Mouse (Mus musculus): ENCODE results near the gene Myh14. TPM values are rescaled to one million over a fixed set of nuclear protein-coding genes. Genes with fewer than 3 reads are reported as not detected.

The Myh14 gene
- polyA plus RNA-seq, 1 experiment from 2014 or later = 1.9 TPM

DNA sequence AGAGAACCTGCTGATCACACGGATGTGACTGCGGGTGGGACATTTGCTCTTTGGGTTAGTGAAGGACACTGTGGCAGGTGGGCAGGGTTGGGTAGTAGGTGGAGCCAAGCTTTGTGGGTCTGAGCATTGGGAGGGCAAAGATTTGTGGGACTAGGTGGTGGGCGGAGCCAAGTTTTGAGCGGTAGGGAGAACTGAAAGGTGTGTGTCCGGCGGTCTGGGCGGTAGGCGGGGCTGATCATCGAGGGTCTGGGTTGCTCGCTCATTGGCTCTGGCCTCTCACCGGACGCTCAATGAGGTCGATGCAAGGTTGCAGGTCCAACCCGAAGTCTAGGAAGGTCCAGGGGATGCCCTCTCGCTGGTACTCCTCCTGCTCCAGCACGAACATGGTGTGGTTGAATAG is 32.0 kb downstream of the Myh14 start:
- H3K9me3 ChIP-seq (ENCODE audit: control insufficient read depth, low read length) = no peaks in the 10 kb centered on the region
- no peak overlapping the region for H3K4me2 ChIP-seq (ENCODE audit: low read depth, severe bottlenecking)
- no peak for ATAC-seq (ENCODE audit: insufficient number of reproducible peaks, low FRiP score, low TSS enrichment, low read depth)
- no peaks in the 10 kb centered on the region for H3K4me1 ChIP-seq (ENCODE audit: control insufficient read depth, insufficient read depth, low read length)
- no peak overlapping the region for H3K27ac ChIP-seq (replicated peaks; ENCODE audit: low read depth, low read length)
- peaks cover 35% of the 10 kb centered on the region for H3K27me3 ChIP-seq (ENCODE audit: control insufficient read depth, insufficient read depth, low read length)
- H3K9ac ChIP-seq (ENCODE audit: low read length) = no peak overlapping the region
- 2% methylated on average over 16 of the region's 16 CpGs for WGBS
- H3K4me3 ChIP-seq (ENCODE audit: low read depth, low read length) = no peak overlapping the region
- H3K36me3 ChIP-seq (ENCODE audit: control insufficient read depth, insufficient read depth, low read length) = no peaks in the 10 kb centered on the region
- DNase-seq (ENCODE audit: low spot score) = no peak

GRCm38 (mm10) chr7:44636684-44637083 is 34.0 kb downstream of the Myh14 start:
- peaks cover 35% of the 10 kb centered on the region for H3K27me3 ChIP-seq (ENCODE audit: control insufficient read depth, insufficient read depth, low read length)
- no peaks in the 10 kb centered on the region for H3K4me1 ChIP-seq (ENCODE audit: control insufficient read depth, insufficient read depth, low read length)
- H3K4me2 ChIP-seq (ENCODE audit: low read depth, severe bottlenecking) = no peak overlapping the region
- no peak overlapping the region for H3K4me3 ChIP-seq (ENCODE audit: low read depth, low read length)
- DNase-seq (ENCODE audit: low spot score) = no peak
- no peak overlapping the region for H3K9ac ChIP-seq (ENCODE audit: low read length)
- ATAC-seq (ENCODE audit: insufficient number of reproducible peaks, low FRiP score, low TSS enrichment, low read depth) = no peak
- no peak overlapping the region for H3K27ac ChIP-seq (replicated peaks; ENCODE audit: low read depth, low read length)
- no peaks in the 10 kb centered on the region for H3K36me3 ChIP-seq (ENCODE audit: control insufficient read depth, insufficient read depth, low read length)
- 84% methylated on average over 9 of the region's 9 CpGs for WGBS
- H3K9me3 ChIP-seq (ENCODE audit: control insufficient read depth, low read length) = no peaks in the 10 kb centered on the region

GRCm38 (mm10) chr7:44633407-44633806 is 37.2 kb downstream of the Myh14 start:
- Histone ChIP-seq H3K4me1 (ENCODE audit: control insufficient read depth, insufficient read depth, low read length) (no peaks in the 10 kb centered on the region), H3K27me3 (ENCODE audit: control insufficient read depth, insufficient read depth, low read length) (peaks cover 4% of the 10 kb centered on the region), H3K9ac (ENCODE audit: low read length) (no peak overlapping the region), H3K4me2 (ENCODE audit: low read depth, severe bottlenecking) (no peak overlapping the region), H3K36me3 (ENCODE audit: control insufficient read depth, insufficient read depth, low read length) (no peaks in the 10 kb centered on the region), H3K27ac (replicated peaks; ENCODE audit: low read depth, low read length) (no peak overlapping the region), H3K9me3 (ENCODE audit: control insufficient read depth, low read length) (no peaks in the 10 kb centered on the region; the same call in 1 of the 2 replicates), H3K4me3 (ENCODE audit: low read depth, low read length) (no peak overlapping the region)
- ATAC-seq (ENCODE audit: insufficient number of reproducible peaks, low FRiP score, low TSS enrichment, low read depth) (no peak), DNase-seq (ENCODE audit: low spot score) (peak; percentile 36)
- WGBS = 16% methylated on average over 15 of the region's 15 CpGs

DNA sequence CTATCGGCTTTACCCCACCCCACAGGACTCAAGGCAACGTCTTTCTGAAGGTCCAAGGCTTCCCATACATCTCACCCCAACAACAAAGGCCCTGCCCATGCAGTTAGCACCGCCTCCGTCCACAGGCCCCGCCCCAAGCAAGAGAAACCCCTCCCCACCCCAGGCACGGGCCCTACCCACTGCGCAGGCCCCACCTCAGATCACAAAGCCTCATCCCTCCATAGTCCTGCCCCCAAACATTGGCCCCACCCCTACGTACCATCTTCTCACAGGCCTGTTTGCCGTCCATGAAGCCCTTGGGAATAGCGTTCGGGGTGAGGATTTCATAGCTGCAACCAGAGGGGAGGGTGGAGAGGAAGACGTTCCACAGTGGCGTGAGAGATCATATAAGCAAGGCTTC is 38.0 kb downstream of the Myh14 start:
- Histone ChIP-seq H3K36me3 (ENCODE audit: control insufficient read depth, insufficient read depth, low read length) (no peaks in the 10 kb centered on the region), H3K4me3 (ENCODE audit: low read depth, low read length) (no peak overlapping the region), H3K9ac (ENCODE audit: low read length) (no peak overlapping the region), H3K27ac (replicated peaks; ENCODE audit: low read depth, low read length) (no peak overlapping the region), H3K27me3 (ENCODE audit: control insufficient read depth, insufficient read depth, low read length) (no peaks in the 10 kb centered on the region), H3K9me3 (ENCODE audit: control insufficient read depth, low read length) (no peaks in the 10 kb centered on the region; the same call in 1 of the 2 replicates), H3K4me1 (ENCODE audit: control insufficient read depth, insufficient read depth, low read length) (no peaks in the 10 kb centered on the region), H3K4me2 (ENCODE audit: low read depth, severe bottlenecking) (no peak overlapping the region)
- DNase-seq (ENCODE audit: low spot score) = no peak
- 26% methylated on average over 13 of the region's 13 CpGs for WGBS
- ATAC-seq (ENCODE audit: insufficient number of reproducible peaks, low FRiP score, low TSS enrichment, low read depth) = no peak

DNA sequence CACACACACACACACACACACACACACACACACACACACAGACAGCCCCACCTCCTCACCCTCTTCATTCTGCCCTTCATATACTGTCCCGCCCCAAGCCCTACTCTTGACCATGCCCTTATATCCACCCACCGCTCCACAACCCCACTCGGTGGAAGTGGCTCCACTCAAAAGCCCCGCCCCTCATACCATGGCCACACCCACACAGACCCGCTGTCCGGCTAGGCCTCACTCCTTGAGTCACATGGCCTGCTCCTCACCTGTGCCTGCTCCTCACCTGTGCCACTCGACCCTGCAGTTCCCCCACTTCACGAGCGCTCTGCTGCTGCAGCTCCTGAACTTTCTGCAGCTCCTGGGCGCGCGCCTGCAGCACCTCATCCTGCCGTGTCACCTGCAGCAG is 40.2 kb downstream of the Myh14 start:
- Histone ChIP-seq H3K4me1 (ENCODE audit: control insufficient read depth, insufficient read depth, low read length) (no peaks in the 10 kb centered on the region), H3K4me3 (ENCODE audit: low read depth, low read length) (no peak overlapping the region), H3K4me2 (ENCODE audit: low read depth, severe bottlenecking) (no peak overlapping the region), H3K9ac (ENCODE audit: low read length) (no peak overlapping the region), H3K36me3 (ENCODE audit: control insufficient read depth, insufficient read depth, low read length) (no peaks in the 10 kb centered on the region), H3K27ac (replicated peaks; ENCODE audit: low read depth, low read length) (no peak overlapping the region), H3K27me3 (ENCODE audit: control insufficient read depth, insufficient read depth, low read length) (no peaks in the 10 kb centered on the region), H3K9me3 (ENCODE audit: control insufficient read depth, low read length) (no peaks in the 10 kb centered on the region; the same call in 1 of the 2 replicates)
- ATAC-seq (ENCODE audit: insufficient number of reproducible peaks, low FRiP score, low TSS enrichment, low read depth) (no peak), DNase-seq (ENCODE audit: low spot score) (no peak)
- 73% methylated on average over 13 of the region's 13 CpGs for WGBS

DNA sequence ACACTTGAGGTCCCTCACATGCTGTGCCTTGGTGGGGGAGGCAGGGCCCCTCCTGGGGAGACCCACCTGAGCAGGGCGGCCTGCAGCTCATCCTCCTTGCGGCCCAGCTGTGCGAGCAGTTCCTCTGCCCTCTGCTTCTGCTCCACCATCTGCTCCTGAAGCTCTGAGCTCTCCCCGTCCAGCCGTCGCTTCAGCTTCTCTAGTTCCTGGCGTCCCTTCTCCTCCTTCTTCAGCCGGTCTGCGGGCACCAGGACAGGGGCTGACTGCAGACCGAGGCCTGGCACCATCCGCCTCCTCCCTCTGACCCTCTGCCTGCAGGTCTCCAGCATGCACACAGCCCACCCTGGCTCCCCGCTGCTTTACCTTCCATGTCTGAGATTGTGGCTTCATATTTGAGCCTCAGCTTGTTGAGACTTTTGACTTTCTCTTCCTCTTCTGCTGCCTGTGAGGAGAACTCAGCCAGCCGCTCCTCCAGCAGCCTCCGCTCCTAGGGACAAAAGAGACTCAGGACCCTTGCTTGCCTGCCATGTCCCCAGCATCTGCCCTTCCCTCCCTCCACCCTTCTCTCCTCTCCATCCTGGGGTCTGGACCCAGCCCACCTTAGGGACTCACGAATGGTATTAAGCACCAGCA is 42.1 kb downstream of the Myh14 start:
- Histone ChIP-seq H3K4me2 (ENCODE audit: low read depth, severe bottlenecking) (no peak overlapping the region), H3K27me3 (ENCODE audit: control insufficient read depth, insufficient read depth, low read length) (no peaks in the 10 kb centered on the region), H3K9ac (ENCODE audit: low read length) (no peak overlapping the region; the same call in 1 of the 2 replicates), H3K27ac (replicated peaks; ENCODE audit: low read depth, low read length) (no peak overlapping the region), H3K4me1 (ENCODE audit: control insufficient read depth, insufficient read depth, low read length) (no peaks in the 10 kb centered on the region), H3K4me3 (ENCODE audit: low read depth, low read length) (no peak overlapping the region), H3K9me3 (ENCODE audit: control insufficient read depth, low read length) (no peaks in the 10 kb centered on the region; the same call in 1 of the 2 replicates), H3K36me3 (ENCODE audit: control insufficient read depth, insufficient read depth, low read length) (no peaks in the 10 kb centered on the region)
- no peak for DNase-seq (ENCODE audit: low spot score)
- ATAC-seq (ENCODE audit: insufficient number of reproducible peaks, low FRiP score, low TSS enrichment, low read depth) = no peak
- 85% methylated on average over 14 of the region's 15 CpGs for WGBS

DNA sequence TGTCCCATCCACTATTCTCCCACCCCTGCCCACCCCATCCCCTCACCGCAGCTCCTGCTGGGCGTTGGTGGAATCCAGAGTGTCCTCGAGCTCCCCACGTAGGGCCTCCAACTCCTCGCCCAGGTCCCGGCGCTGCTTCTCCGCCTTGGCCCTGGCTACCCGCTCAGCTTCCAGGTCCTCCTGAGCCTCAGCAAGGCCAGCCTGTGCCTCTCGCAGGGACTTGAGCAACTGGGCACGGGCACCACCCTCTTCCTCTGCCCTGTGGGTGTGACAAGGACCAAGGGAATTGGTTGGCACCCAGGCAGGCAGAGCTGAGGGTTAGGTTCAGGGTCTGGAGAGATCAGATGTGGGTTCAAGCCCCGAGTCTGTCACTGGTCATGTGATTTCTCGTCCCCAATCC is 43.7 kb downstream of the Myh14 start:
- Histone ChIP-seq H3K27me3 (ENCODE audit: control insufficient read depth, insufficient read depth, low read length) (no peaks in the 10 kb centered on the region), H3K27ac (replicated peaks; ENCODE audit: low read depth, low read length) (no peak overlapping the region), H3K9ac (ENCODE audit: low read length) (no peak overlapping the region), H3K4me3 (ENCODE audit: low read depth, low read length) (no peak overlapping the region), H3K9me3 (ENCODE audit: control insufficient read depth, low read length) (no peaks in the 10 kb centered on the region; the same call in 1 of the 2 replicates), H3K36me3 (ENCODE audit: control insufficient read depth, insufficient read depth, low read length) (no peaks in the 10 kb centered on the region), H3K4me2 (ENCODE audit: low read depth, severe bottlenecking) (no peak overlapping the region), H3K4me1 (ENCODE audit: control insufficient read depth, insufficient read depth, low read length) (no peaks in the 10 kb centered on the region)
- 85% methylated on average over 13 of the region's 13 CpGs for WGBS
- DNase-seq (ENCODE audit: low spot score) = no peak
- ATAC-seq (ENCODE audit: insufficient number of reproducible peaks, low FRiP score, low TSS enrichment, low read depth) = no peak

DNA sequence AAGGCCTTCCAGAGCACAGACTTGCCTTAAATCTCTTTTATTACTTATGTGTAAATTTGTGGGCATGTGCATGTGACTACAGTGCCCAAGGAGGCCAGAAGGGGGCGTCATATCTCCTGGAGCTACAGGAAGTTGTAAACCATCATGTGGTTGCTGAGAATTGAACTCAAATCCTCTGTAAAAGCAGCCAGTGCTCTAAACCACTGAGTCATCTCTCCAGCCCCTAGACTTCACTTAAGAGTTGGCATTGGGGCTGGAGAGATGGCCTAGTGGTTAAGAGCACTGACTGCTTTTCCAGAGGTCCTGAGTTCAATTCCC is 44.6 kb downstream of the Myh14 start:
- Histone ChIP-seq H3K4me3 (ENCODE audit: low read depth, low read length) (no peak overlapping the region), H3K27ac (replicated peaks; ENCODE audit: low read depth, low read length) (no peak overlapping the region), H3K4me1 (ENCODE audit: control insufficient read depth, insufficient read depth, low read length) (no peaks in the 10 kb centered on the region), H3K27me3 (ENCODE audit: control insufficient read depth, insufficient read depth, low read length) (no peaks in the 10 kb centered on the region), H3K9ac (ENCODE audit: low read length) (no peak overlapping the region), H3K36me3 (ENCODE audit: control insufficient read depth, insufficient read depth, low read length) (no peaks in the 10 kb centered on the region), H3K9me3 (ENCODE audit: control insufficient read depth, low read length) (no peaks in the 10 kb centered on the region; the same call in 1 of the 2 replicates), H3K4me2 (ENCODE audit: low read depth, severe bottlenecking) (no peak overlapping the region)
- WGBS = 50% methylated on average over 1 of the region's 1 CpGs
- ATAC-seq (ENCODE audit: insufficient number of reproducible peaks, low FRiP score, low TSS enrichment, low read depth) (no peak), DNase-seq (ENCODE audit: low spot score) (no peak)

Data from limb, embryonic 11.5 days (tissue).